Mouse (Mus musculus): ENCODE measurements around the gene Gfm1. TPM values are rescaled to one million over a fixed set of nuclear protein-coding genes. Genes with fewer than 3 reads are reported as not detected.

The Gfm1 gene
- polyA plus RNA-seq, 1 experiment from 2014 or later, result 53.5 TPM

- no peak overlapping the region for H3K4me3 ChIP-seq (ENCODE audit: low read depth, low read length)
- H3K9me3 ChIP-seq (ENCODE audit: control insufficient read depth, low read length), result no peaks in the 10 kb centered on the region
- H3K4me1 ChIP-seq (ENCODE audit: control insufficient read depth, insufficient read depth, low read length), result peaks cover 5% of the 10 kb centered on the region; the same call in 1 of the 2 replicates
- no peaks in the 10 kb centered on the region for H3K36me3 ChIP-seq (ENCODE audit: control insufficient read depth, insufficient read depth, low read length)
- 71% methylated on average over 6 of the region's 6 CpGs for WGBS
- DNase-seq (ENCODE audit: low spot score) (no peak), ATAC-seq (ENCODE audit: low read depth) (no peak)
- no peak overlapping the region for H3K9ac ChIP-seq (ENCODE audit: low read depth, low read length)
- no peak overlapping the region for H3K4me2 ChIP-seq (ENCODE audit: low read depth, low read length)
- no peaks in the 10 kb centered on the region for H3K27me3 ChIP-seq (replicated peaks; ENCODE audit: control insufficient read depth, insufficient read depth, low read length)
- H3K27ac ChIP-seq (replicated peaks; ENCODE audit: low read depth, low read length), result no peak overlapping the region
Measured at GRCm38 (mm10) chr3:67524768-67525167, 94.9 kb downstream of the Gfm1 start.

Other genes with a start within 250 kb of the Gfm1 start
- 33.1 and 55.0 TPM in 2 replicates for gene Mlf1, start 56.0 kb upstream of the Gfm1 start, polyA plus RNA-seq (2014; fragmentation: Nextera tagmentation; extraction: Ambion mirVana)
- gene Gm17402, start 54.9 kb upstream of the Gfm1 start, polyA plus RNA-seq (2014; fragmentation: Nextera tagmentation; extraction: Ambion mirVana), result not detected in 2 replicates
- 105 and 107 TPM in 2 replicates for gene Lxn, start 33.8 kb downstream of the Gfm1 start, polyA plus RNA-seq (2014; fragmentation: Nextera tagmentation; extraction: Ambion mirVana)
- 4.0 and 5.6 TPM in 2 replicates for gene Rarres1, start 85.4 kb downstream of the Gfm1 start, polyA plus RNA-seq (2014; fragmentation: Nextera tagmentation; extraction: Ambion mirVana)
- gene Mfsd1, start 152.6 kb downstream of the Gfm1 start, polyA plus RNA-seq (2014; fragmentation: Nextera tagmentation; extraction: Ambion mirVana), result 60.9 and 64.3 TPM in 2 replicates

Data from embryonic facial prominence, embryonic 14.5 days (tissue).